Mouse (Mus musculus) kidney, postnatal 0 days (tissue): Measurements from ENCODE around the gene Btbd9. TPM values are rescaled to one million over a fixed set of nuclear protein-coding genes. Genes with fewer than 3 reads are reported as not detected.
A peak's percentile ranks its signal among the peaks of the same experiment; 100 is the strongest.

ENCODE experiments used
- ATAC-seq: fragments of 200-750 bp; cut with Nextera tagmentation; replicated peaks from 2 replicates; pipeline ENCODE4 v1.8.0; 2017; ENCODE audit warnings: low read depth, moderate number of reproducible peaks, moderate TSS enrichment, moderate library complexity; ENCODE audit not compliant: low FRiP score
- DNase-seq: peaks from one replicate; pipeline ENCODE4 v3.0.0-alpha.2; 2016; ENCODE audit warnings: low spot score
- H3K27ac ChIP-seq: fragments of 300-500 bp; sonication (generic); 2 replicates; pipeline ENCODE4 v1.5.1; 2014; ENCODE audit warnings: mild to moderate bottlenecking
- H3K27me3 ChIP-seq: fragments of 300-500 bp; sonication (generic); 2 replicates; pipeline ENCODE4 v1.6.1; 2014; ENCODE audit warnings: low read length, mixed read lengths; ENCODE audit not compliant: insufficient read depth
- H3K36me3 ChIP-seq: fragments of 300-500 bp; sonication (generic); 2 replicates; pipeline ENCODE4 v1.6.1; 2014; ENCODE audit warnings: low read length, mixed read lengths; ENCODE audit not compliant: insufficient read depth
- H3K4me1 ChIP-seq: fragments of 300-500 bp; sonication (generic); replicated peaks from 2 replicates; pipeline ENCODE4 v1.6.1; 2014; ENCODE audit warnings: antibody characterized with exemption, low read length, mixed read lengths; ENCODE audit not compliant: insufficient read depth
- H3K4me2 ChIP-seq: fragments of 300-500 bp; sonication (generic); 2 replicates; pipeline ENCODE4 v1.6.1; 2014; ENCODE audit warnings: mild to moderate bottlenecking, low read length, moderate library complexity, mixed read lengths
- H3K4me3 ChIP-seq: fragments of 300-500 bp; sonication (generic); replicated peaks from 2 replicates; pipeline ENCODE4 v1.5.1; 2014; ENCODE audit warnings: low read depth, low read length
- H3K9ac ChIP-seq: fragments of 300-500 bp; sonication (generic); 2 replicates; pipeline ENCODE4 v1.6.1; 2014; ENCODE audit warnings: low read depth, low read length
- H3K9me3 ChIP-seq: fragments of 300-500 bp; sonication (generic); replicated peaks from 2 replicates; pipeline ENCODE4 v1.6.1; 2016; ENCODE audit warnings: low read length, inconsistent platforms, mixed read lengths
- CTCF ChIP-seq: IDR thresholded peaks from 2 replicates; pipeline ENCODE4 v1.5.1; 2016; ENCODE audit warnings: antibody characterized with exemption, low read depth, mild to moderate bottlenecking, moderate library complexity
- WGBS: fragments of 180-500 bp; shearing (Covaris S2); extraction: QIAGEN DNeasy Blood & Tissue Kit; methylation state at CpG from one replicate; pipeline ENCODE4 v1.1.7; 2014; 5-methylcytosine and 5-hydroxymethylcytosine counted together
- polyA plus RNA-seq: library from polyadenylated mRNA; unstranded; fragments of >200 nt; fragmentation: Nextera tagmentation; extraction: Ambion mirVana; gene quantifications from 2 replicates; pipeline ENCODE4 v1.2.1, GENCODE M21; 2015

The Btbd9 gene
- polyA plus RNA-seq, 1 experiment from 2014 or later, result 41.1 TPM

DNA sequence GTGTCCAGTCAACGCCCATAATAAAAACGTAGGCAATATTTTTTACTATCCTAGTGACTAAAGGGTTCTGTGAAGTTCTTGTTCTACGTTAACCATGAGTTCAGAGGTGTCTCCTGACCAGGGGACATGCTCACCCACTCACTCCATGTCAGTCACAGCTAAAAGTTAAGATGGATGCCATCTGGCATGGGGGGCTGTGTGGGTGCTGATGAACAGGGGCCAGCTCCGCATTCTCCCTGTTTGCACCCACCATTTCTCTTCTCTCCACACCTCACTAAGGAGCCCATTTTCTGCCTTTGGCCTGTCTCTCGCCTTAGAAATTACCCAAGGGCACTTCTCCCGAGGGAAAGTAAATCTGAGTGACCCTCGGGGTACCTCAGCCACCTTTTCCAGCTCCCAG, 63.8 kb downstream of the Btbd9 start:
- no peak overlapping the region for H3K27ac ChIP-seq
- WGBS, result 89% methylated on average over 7 of the region's 7 CpGs
- no peak overlapping the region for H3K4me3 ChIP-seq
- no peak for TF ChIP-seq CTCF
- ATAC-seq (no peak), DNase-seq (no peak)
- no peaks in the 10 kb centered on the region for H3K9me3 ChIP-seq
- no peak overlapping the region for H3K4me2 ChIP-seq
- 0 out of 2 replicates have a peak, but pooled peaks cover 10% of the 10 kb centered on the region for H3K36me3 ChIP-seq
- no peaks in the 10 kb centered on the region for H3K4me1 ChIP-seq
- no peaks in the 10 kb centered on the region for H3K27me3 ChIP-seq
- no peak overlapping the region for H3K9ac ChIP-seq

DNA sequence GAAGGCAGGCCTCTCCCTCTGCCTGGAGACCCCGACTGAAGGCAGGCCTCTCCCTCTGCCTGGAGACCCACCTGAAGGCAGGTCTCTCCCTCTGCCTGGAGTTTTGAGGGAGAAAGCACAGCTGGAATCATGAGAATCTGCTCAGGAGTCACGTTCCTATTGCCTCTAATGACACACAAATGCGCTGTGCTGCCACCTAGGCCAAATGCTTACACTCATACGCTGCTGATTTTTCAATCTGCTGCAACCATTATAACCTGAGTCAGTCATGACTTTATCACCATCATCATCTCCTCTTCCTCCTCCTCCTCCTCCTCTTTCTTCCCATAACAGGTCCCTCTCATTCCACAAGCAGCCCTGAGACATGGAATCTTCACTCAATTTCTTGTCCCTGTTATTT, 64.3 kb downstream of the Btbd9 start:
- H3K9me3 ChIP-seq, result no peaks in the 10 kb centered on the region
- no peak for TF ChIP-seq CTCF

DNA sequence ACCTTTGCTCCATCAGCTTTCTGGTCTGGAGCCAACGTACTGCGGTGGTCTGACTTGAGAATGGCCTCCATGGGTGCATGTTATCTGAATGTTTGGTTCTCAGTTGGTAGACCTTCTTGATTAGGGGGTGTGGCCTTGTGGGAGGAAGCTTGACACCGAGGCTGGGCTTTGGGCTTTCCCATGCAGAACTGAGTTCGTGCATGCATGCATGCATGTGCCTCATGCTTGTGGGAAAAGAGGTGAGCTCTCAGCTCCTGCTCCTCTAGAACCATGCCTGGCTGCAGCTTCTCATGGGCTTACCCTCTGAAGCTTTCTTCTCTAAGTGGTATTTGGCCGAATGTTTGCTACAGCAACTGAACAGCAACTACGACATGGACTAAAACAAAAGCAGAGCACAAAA, 64.9 kb downstream of the Btbd9 start:
- Histone ChIP-seq H3K4me3 (no peak overlapping the region), H3K9me3 (no peaks in the 10 kb centered on the region), H3K4me2 (no peak overlapping the region), H3K27me3 (no peaks in the 10 kb centered on the region), H3K9ac (no peak overlapping the region), H3K4me1 (no peaks in the 10 kb centered on the region), H3K27ac (no peak overlapping the region), H3K36me3 (0 out of 2 replicates have a peak, but pooled peaks cover 4% of the 10 kb centered on the region)
- no peak for ATAC-seq
- WGBS, result 52% methylated on average over 6 of the region's 6 CpGs
- TF ChIP-seq CTCF, result no peak
- no peak for DNase-seq

More for the DNA sequence above, 64.3 kb downstream of the Btbd9 start:
- Histone ChIP-seq H3K36me3 (0 out of 2 replicates have a peak, but pooled peaks cover 10% of the 10 kb centered on the region), H3K9ac (no peak overlapping the region), H3K27me3 (no peaks in the 10 kb centered on the region), H3K4me1 (no peaks in the 10 kb centered on the region), H3K4me3 (no peak overlapping the region), H3K4me2 (no peak overlapping the region), H3K27ac (no peak overlapping the region)
- ATAC-seq (no peak), DNase-seq (no peak)
- WGBS, result 64% methylated on average over 4 of the region's 4 CpGs

DNA sequence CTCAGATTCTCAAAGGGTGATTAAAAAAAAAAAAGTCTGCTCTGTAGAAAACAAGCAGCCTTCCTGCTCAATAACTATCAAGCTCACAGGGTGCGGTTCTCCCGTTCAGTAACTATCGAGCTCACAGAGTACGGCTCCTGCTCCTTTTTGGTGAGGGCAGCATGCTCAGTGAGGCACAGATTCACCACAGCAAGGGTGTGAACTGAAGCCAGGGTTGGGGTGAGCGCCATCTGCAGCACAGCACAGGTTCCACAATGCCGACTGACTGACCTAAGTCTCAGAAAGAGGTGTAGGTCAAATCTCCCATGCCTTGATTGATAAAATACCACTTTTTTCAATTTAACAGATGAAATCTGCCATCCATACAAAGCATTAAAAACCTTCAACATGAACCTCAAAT, 66.1 kb downstream of the Btbd9 start:
- Histone ChIP-seq H3K4me3 (no peak overlapping the region), H3K9me3 (no peaks in the 10 kb centered on the region), H3K4me1 (no peaks in the 10 kb centered on the region), H3K27ac (no peak overlapping the region), H3K27me3 (no peaks in the 10 kb centered on the region), H3K9ac (no peak overlapping the region), H3K4me2 (no peak overlapping the region), H3K36me3 (no peaks in the 10 kb centered on the region)
- ATAC-seq (no peak), DNase-seq (no peak)
- peak; percentile 28; the same call in 1 of the 2 replicates for TF ChIP-seq CTCF
- WGBS, result 75% methylated on average over 6 of the region's 6 CpGs

DNA sequence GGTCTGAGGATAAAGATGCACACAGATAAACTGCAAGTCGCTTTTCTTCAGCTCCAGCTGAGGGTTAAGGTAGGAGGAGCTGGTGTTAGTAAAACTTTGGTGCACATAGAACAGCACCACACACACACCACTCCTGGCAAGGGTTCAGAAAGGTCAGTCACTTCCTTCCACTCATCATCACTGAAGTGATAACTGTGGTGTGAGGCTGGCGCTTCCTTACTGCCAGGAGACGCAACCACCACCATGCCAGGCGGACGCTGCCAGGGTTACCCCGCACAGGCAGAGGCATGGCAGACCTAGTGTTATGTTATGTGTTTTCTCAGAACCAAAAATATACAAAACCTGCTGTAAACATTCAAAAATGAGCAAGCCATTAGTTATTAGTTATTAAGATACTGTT, 66.6 kb downstream of the Btbd9 start:
- WGBS, result 83% methylated on average over 6 of the region's 6 CpGs
- no peak for ATAC-seq
- Histone ChIP-seq H3K27me3 (no peaks in the 10 kb centered on the region), H3K4me3 (no peak overlapping the region), H3K36me3 (no peaks in the 10 kb centered on the region), H3K4me2 (no peak overlapping the region), H3K9ac (no peak overlapping the region), H3K9me3 (no peaks in the 10 kb centered on the region), H3K27ac (no peak overlapping the region), H3K4me1 (no peaks in the 10 kb centered on the region)
- no peak for TF ChIP-seq CTCF
- DNase-seq, result no peak

DNA sequence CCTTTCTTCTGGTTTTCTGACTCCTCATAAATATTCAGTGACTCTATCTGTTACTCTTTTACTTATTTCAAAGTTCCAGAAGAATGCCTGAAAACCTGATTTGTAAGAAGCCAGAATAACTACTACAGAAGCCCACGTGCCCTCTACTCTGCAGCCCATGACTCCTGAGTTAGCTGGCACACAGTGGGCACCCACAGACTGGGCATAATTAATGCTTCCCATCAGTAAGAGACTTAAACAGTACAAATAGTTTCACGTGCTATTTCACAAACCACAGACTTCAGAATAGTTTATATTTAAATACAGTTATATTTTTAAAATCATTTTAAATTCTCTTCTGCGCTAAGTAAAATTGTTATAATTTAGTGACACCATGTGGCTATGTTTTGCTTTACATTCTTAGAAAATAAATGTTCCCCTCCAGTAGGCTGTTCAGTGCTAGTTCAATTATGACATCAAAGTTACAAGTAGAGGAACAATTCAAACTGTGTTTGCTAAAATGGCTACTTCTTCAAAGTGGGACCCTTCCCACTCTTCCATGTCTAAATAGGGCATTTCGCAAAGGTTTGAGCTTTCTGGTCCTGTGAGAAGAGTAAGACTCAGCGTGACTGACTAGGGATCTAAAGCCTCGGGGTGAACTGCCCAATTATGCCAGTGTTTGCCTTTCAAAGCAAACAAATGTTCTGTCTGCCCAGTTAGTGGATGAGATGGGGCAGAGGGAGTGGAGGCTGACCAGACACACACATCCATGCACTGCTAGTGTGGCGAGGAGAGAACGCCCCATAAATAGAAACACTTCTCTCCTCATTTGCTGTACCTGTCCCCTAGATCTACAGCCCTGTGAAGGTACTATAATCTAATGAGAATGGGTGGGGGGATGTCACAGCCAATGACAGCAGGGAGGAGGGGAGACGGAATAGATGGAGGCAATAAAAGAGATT, 68.4 kb downstream of the Btbd9 start:
- Histone ChIP-seq H3K36me3 (no peaks in the 10 kb centered on the region), H3K4me3 (no peak overlapping the region), H3K27ac (no peak overlapping the region), H3K9me3 (no peaks in the 10 kb centered on the region), H3K4me2 (no peak overlapping the region), H3K4me1 (no peaks in the 10 kb centered on the region), H3K9ac (no peak overlapping the region), H3K27me3 (no peaks in the 10 kb centered on the region)
- ATAC-seq (no peak), DNase-seq (peak; percentile 46)
- 71% methylated on average over 9 of the region's 9 CpGs for WGBS
- TF ChIP-seq CTCF, result peak; percentile 47
